Mouse (Mus musculus): ENCODE measurements at regions not wholly inside any gene's neighbourhood (a gene's known extent, or its start where the extent isn't known, plus 50 kb on each side); places are given as distances from the start of the nearest gene placed in this dataset.

GRCm38 (mm10) chr14:24900501-24901179 lies 413.7 kb downstream of the Rps24 start:
- Histone ChIP-seq H3K9ac (ENCODE audit: low read depth, low read length) (no peak overlapping the region), H3K4me2 (no peak overlapping the region), H3K9me3 (ENCODE audit: control insufficient read depth, low read length) (no peaks in the 10 kb centered on the region), H3K4me3 (ENCODE audit: low read depth, low read length) (no peak overlapping the region), H3K27me3 (replicated peaks; ENCODE audit: control insufficient read depth, insufficient read depth, low read length) (no peaks in the 10 kb centered on the region), H3K36me3 (ENCODE audit: control insufficient read depth, insufficient read depth, low read length) (no peaks in the 10 kb centered on the region), H3K27ac (ENCODE audit: low read depth, low read length) (no peak overlapping the region; the same call in 1 of the 2 replicates), H3K4me1 (replicated peaks; ENCODE audit: control insufficient read depth, insufficient read depth, low read length) (no peaks in the 10 kb centered on the region)
- ATAC-seq (replicated peaks; ENCODE audit: low FRiP score), result no peak
- DNase-seq (ENCODE audit: low spot score), result no peak
- WGBS, result 61% methylated on average over 13 of the region's 13 CpGs

DNA sequence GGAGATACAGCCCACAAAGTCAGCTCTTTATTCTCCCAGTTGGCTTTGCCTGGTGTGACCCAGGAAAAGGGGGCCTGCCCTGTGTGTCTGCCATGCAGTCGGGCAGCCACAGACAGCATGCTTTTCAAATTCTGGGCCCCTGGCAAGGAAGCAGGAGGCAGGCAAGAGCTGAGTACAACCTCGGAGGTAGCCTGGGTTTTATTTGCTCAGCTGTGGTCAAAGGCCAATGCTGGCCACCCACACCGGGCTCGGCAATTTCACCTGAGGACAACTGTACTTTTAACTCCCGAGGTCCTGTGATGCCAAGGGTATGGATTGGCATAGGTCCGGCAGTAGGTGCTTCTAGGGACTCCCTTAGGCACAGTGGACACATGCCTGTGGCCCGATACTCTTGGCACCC lies 414.8 kb downstream of the Rps24 start:
- H3K9ac ChIP-seq (ENCODE audit: low read depth, low read length), result no peak overlapping the region
- no peaks in the 10 kb centered on the region for H3K4me1 ChIP-seq (replicated peaks; ENCODE audit: control insufficient read depth, insufficient read depth, low read length)
- ATAC-seq (replicated peaks; ENCODE audit: low FRiP score) (no peak), DNase-seq (ENCODE audit: low spot score) (no peak)
- H3K27ac ChIP-seq (ENCODE audit: low read depth, low read length), result no peak overlapping the region
- no peak overlapping the region for H3K4me3 ChIP-seq (ENCODE audit: low read depth, low read length)
- no peak overlapping the region for H3K4me2 ChIP-seq
- no peaks in the 10 kb centered on the region for H3K27me3 ChIP-seq (replicated peaks; ENCODE audit: control insufficient read depth, insufficient read depth, low read length)
- H3K9me3 ChIP-seq (ENCODE audit: control insufficient read depth, low read length), result no peaks in the 10 kb centered on the region
- H3K36me3 ChIP-seq (ENCODE audit: control insufficient read depth, insufficient read depth, low read length), result no peaks in the 10 kb centered on the region
- 62% methylated on average over 7 of the region's 7 CpGs for WGBS

DNA sequence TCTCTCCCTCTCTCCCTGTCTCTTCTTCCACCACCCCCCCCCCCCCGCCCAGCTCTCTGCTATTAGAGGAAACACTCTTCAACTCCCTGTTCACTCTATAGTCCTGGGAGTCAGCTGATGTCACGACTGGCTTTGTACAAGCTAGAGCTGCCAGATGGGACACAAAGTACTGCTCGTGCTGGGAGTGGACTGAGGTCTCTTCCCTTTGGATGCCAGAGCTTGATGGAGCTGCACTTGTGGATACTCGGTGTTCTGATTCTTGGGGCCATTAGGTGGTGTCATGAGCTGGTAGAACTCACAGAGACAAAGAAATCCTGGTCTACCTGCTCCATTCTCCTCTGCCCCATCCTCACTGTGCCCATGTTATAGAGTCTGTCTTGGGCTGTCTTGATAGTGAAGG lies 415.9 kb downstream of the Rps24 start:
- H3K4me1 ChIP-seq (replicated peaks; ENCODE audit: control insufficient read depth, insufficient read depth, low read length), result no peaks in the 10 kb centered on the region
- no peak for ATAC-seq (replicated peaks; ENCODE audit: low FRiP score)
- DNase-seq (ENCODE audit: low spot score), result no peak
- no peak overlapping the region for H3K9ac ChIP-seq (ENCODE audit: low read depth, low read length)
- WGBS, result 15% methylated on average over 3 of the region's 4 CpGs
- no peaks in the 10 kb centered on the region for H3K36me3 ChIP-seq (ENCODE audit: control insufficient read depth, insufficient read depth, low read length)
- no peaks in the 10 kb centered on the region for H3K27me3 ChIP-seq (replicated peaks; ENCODE audit: control insufficient read depth, insufficient read depth, low read length)
- no peak overlapping the region for H3K27ac ChIP-seq (ENCODE audit: low read depth, low read length)
- H3K4me3 ChIP-seq (ENCODE audit: low read depth, low read length), result no peak overlapping the region
- no peak overlapping the region for H3K4me2 ChIP-seq
- no peaks in the 10 kb centered on the region for H3K9me3 ChIP-seq (ENCODE audit: control insufficient read depth, low read length)

DNA sequence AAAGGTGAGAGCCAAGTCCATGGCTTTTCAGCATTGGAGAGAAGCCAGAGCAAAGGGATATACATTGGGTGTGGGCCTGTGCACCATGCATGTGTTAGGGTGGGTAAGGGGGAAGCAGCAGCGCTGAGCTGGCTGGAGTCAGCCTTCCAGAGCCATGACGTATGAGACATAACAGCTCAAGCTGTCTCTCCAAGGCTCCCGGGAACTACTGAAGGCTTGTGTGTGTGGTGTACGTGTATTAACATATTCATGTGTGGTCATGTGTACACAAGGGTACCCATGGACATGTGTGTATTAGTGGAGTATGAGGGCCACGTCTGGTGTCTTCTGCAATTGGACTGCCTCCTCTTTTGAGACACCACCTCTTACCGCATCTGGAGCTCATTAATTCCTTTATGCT lies 417.8 kb downstream of the Rps24 start:
- no peaks in the 10 kb centered on the region for H3K4me1 ChIP-seq (replicated peaks; ENCODE audit: control insufficient read depth, insufficient read depth, low read length)
- WGBS, result 82% methylated on average over 6 of the region's 6 CpGs
- no peak overlapping the region for H3K4me2 ChIP-seq
- no peaks in the 10 kb centered on the region for H3K9me3 ChIP-seq (ENCODE audit: control insufficient read depth, low read length)
- no peaks in the 10 kb centered on the region for H3K27me3 ChIP-seq (replicated peaks; ENCODE audit: control insufficient read depth, insufficient read depth, low read length)
- H3K36me3 ChIP-seq (ENCODE audit: control insufficient read depth, insufficient read depth, low read length), result no peaks in the 10 kb centered on the region
- DNase-seq (ENCODE audit: low spot score), result no peak
- H3K9ac ChIP-seq (ENCODE audit: low read depth, low read length), result no peak overlapping the region
- H3K4me3 ChIP-seq (ENCODE audit: low read depth, low read length), result no peak overlapping the region
- H3K27ac ChIP-seq (ENCODE audit: low read depth, low read length), result no peak overlapping the region
- no peak for ATAC-seq (replicated peaks; ENCODE audit: low FRiP score)

- no peak overlapping the region for H3K4me3 ChIP-seq (ENCODE audit: low read depth, low read length)
- DNase-seq (ENCODE audit: low spot score), result no peak
- H3K9ac ChIP-seq (ENCODE audit: low read depth, low read length), result no peak overlapping the region
- H3K9me3 ChIP-seq (ENCODE audit: control insufficient read depth, low read length), result no peaks in the 10 kb centered on the region
- H3K27ac ChIP-seq (ENCODE audit: low read depth, low read length), result no peak overlapping the region
- no peaks in the 10 kb centered on the region for H3K4me1 ChIP-seq (replicated peaks; ENCODE audit: control insufficient read depth, insufficient read depth, low read length)
- H3K27me3 ChIP-seq (replicated peaks; ENCODE audit: control insufficient read depth, insufficient read depth, low read length), result no peaks in the 10 kb centered on the region
- no peak overlapping the region for H3K4me2 ChIP-seq
- ATAC-seq (replicated peaks; ENCODE audit: low FRiP score), result no peak
- H3K36me3 ChIP-seq (ENCODE audit: control insufficient read depth, insufficient read depth, low read length), result no peaks in the 10 kb centered on the region
- 62% methylated on average over 7 of the region's 7 CpGs for WGBS
These were observed 420.0 kb downstream of the Rps24 start for GRCm38 (mm10) chr14:24906916-24907315.

- Histone ChIP-seq H3K4me3 (ENCODE audit: low read depth, low read length) (no peak overlapping the region), H3K27ac (ENCODE audit: low read depth, low read length) (no peak overlapping the region), H3K36me3 (ENCODE audit: control insufficient read depth, insufficient read depth, low read length) (no peaks in the 10 kb centered on the region), H3K4me2 (no peak overlapping the region), H3K27me3 (replicated peaks; ENCODE audit: control insufficient read depth, insufficient read depth, low read length) (no peaks in the 10 kb centered on the region), H3K9ac (ENCODE audit: low read depth, low read length) (no peak overlapping the region), H3K9me3 (ENCODE audit: control insufficient read depth, low read length) (no peaks in the 10 kb centered on the region), H3K4me1 (replicated peaks; ENCODE audit: control insufficient read depth, insufficient read depth, low read length) (no peaks in the 10 kb centered on the region)
- ATAC-seq (replicated peaks; ENCODE audit: low FRiP score), result no peak
- WGBS, result 79% methylated on average over 4 of the region's 4 CpGs
- DNase-seq (ENCODE audit: low spot score), result no peak
These were observed 421.5 kb downstream of the Rps24 start for GRCm38 (mm10) chr14:24908377-24908776.

DNA sequence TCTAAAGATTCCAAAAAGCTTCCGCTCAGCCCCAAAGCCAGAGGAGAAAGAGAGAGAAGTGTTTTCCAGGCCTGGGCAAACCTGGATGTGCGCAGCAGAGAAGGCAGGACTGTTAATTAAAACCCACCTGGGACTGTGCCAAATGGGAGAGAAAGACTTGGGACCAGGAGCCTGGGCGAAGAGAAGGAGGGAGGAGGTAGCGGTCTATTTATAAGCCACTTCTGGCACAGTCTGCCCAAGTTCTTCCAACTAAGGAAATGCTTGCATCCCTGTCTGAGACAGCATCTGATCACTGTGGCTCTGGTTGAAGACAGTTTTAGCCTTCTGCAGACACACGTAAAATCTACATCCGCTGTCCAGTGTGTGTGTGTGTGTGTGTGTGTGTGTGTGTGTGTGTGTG lies 424.7 kb downstream of the Rps24 start:
- H3K36me3 ChIP-seq (ENCODE audit: control insufficient read depth, insufficient read depth, low read length), result no peaks in the 10 kb centered on the region
- H3K4me3 ChIP-seq (ENCODE audit: low read depth, low read length), result no peak overlapping the region
- H3K9me3 ChIP-seq (ENCODE audit: control insufficient read depth, low read length), result no peaks in the 10 kb centered on the region
- H3K27me3 ChIP-seq (replicated peaks; ENCODE audit: control insufficient read depth, insufficient read depth, low read length), result no peaks in the 10 kb centered on the region
- ATAC-seq (replicated peaks; ENCODE audit: low FRiP score), result no peak
- H3K4me2 ChIP-seq, result no peak overlapping the region
- DNase-seq (ENCODE audit: low spot score), result no peak
- no peak overlapping the region for H3K27ac ChIP-seq (ENCODE audit: low read depth, low read length)
- no peaks in the 10 kb centered on the region for H3K4me1 ChIP-seq (replicated peaks; ENCODE audit: control insufficient read depth, insufficient read depth, low read length)
- WGBS, result 76% methylated on average over 6 of the region's 6 CpGs
- no peak overlapping the region for H3K9ac ChIP-seq (ENCODE audit: low read depth, low read length)

- no peak overlapping the region for H3K4me3 ChIP-seq (ENCODE audit: low read depth, low read length)
- H3K27ac ChIP-seq (ENCODE audit: low read depth, low read length), result no peak overlapping the region
- no peaks in the 10 kb centered on the region for H3K9me3 ChIP-seq (ENCODE audit: control insufficient read depth, low read length)
- ATAC-seq (replicated peaks; ENCODE audit: low FRiP score), result no peak
- H3K4me1 ChIP-seq (replicated peaks; ENCODE audit: control insufficient read depth, insufficient read depth, low read length), result no peaks in the 10 kb centered on the region
- WGBS, result 80% methylated on average over 3 of the region's 3 CpGs
- DNase-seq (ENCODE audit: low spot score), result no peak
- no peak overlapping the region for H3K9ac ChIP-seq (ENCODE audit: low read depth, low read length)
- no peaks in the 10 kb centered on the region; the same call in 1 of the 2 replicates for H3K27me3 ChIP-seq (replicated peaks; ENCODE audit: control insufficient read depth, insufficient read depth, low read length)
- no peak overlapping the region for H3K4me2 ChIP-seq
- H3K36me3 ChIP-seq (ENCODE audit: control insufficient read depth, insufficient read depth, low read length), result no peaks in the 10 kb centered on the region
These were observed 432.1 kb downstream of the Rps24 start for GRCm38 (mm10) chr14:24919056-24919455.

DNA sequence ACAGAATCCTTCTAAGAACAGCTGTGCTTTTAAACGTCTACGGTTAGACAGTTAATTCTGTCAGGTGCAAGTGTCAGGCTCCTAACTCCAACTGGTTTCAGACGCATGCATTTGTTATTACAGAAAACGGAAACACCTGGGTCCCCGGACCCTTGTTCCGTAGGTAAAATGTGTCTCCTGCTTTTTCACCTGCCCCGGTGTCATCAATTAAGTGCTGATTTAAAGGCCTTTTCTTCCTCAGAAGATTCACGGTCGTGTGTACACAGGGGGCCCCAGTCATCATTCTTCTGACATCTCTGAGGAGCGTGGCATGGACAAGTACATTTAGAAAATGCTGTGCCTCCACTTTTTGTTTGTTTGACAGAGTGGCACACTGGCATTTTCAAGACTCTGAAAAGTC lies 435.1 kb downstream of the Rps24 start:
- H3K27me3 ChIP-seq (replicated peaks; ENCODE audit: control insufficient read depth, insufficient read depth, low read length), result no peaks in the 10 kb centered on the region; the same call in 1 of the 2 replicates
- DNase-seq (ENCODE audit: low spot score), result no peak

More for the DNA sequence above, 435.1 kb downstream of the Rps24 start:
- H3K4me3 ChIP-seq (ENCODE audit: low read depth, low read length), result no peak overlapping the region
- H3K27ac ChIP-seq (ENCODE audit: low read depth, low read length), result no peak overlapping the region
- no peaks in the 10 kb centered on the region for H3K9me3 ChIP-seq (ENCODE audit: control insufficient read depth, low read length)
- no peaks in the 10 kb centered on the region for H3K4me1 ChIP-seq (replicated peaks; ENCODE audit: control insufficient read depth, insufficient read depth, low read length)
- no peak overlapping the region for H3K9ac ChIP-seq (ENCODE audit: low read depth, low read length)
- H3K36me3 ChIP-seq (ENCODE audit: control insufficient read depth, insufficient read depth, low read length), result no peaks in the 10 kb centered on the region
- no peak for ATAC-seq (replicated peaks; ENCODE audit: low FRiP score)
- 78% methylated on average over 10 of the region's 10 CpGs for WGBS
- H3K4me2 ChIP-seq, result no peak overlapping the region

Data from liver, embryonic 11.5 days (tissue).